Mouse (Mus musculus) kidney, postnatal 0 days (tissue): ENCODE measurements around the gene Map4k5. TPM values are rescaled to one million over a fixed set of nuclear protein-coding genes. Genes with fewer than 3 reads are reported as not detected.

Source experiments
- ATAC-seq: fragments of 200-750 bp; cut with Nextera tagmentation; replicated peaks from 2 replicates; pipeline ENCODE4 v1.8.0; 2017; ENCODE audit warnings: low read depth, moderate number of reproducible peaks, moderate TSS enrichment, moderate library complexity; ENCODE audit not compliant: low FRiP score
- DNase-seq: peaks from one replicate; pipeline ENCODE4 v3.0.0-alpha.2; 2016; ENCODE audit warnings: low spot score
- H3K27ac ChIP-seq: fragments of 300-500 bp; sonication (generic); 2 replicates; pipeline ENCODE4 v1.5.1; 2014; ENCODE audit warnings: mild to moderate bottlenecking
- H3K27me3 ChIP-seq: fragments of 300-500 bp; sonication (generic); 2 replicates; pipeline ENCODE4 v1.6.1; 2014; ENCODE audit warnings: low read length, mixed read lengths; ENCODE audit not compliant: insufficient read depth
- H3K36me3 ChIP-seq: fragments of 300-500 bp; sonication (generic); 2 replicates; pipeline ENCODE4 v1.6.1; 2014; ENCODE audit warnings: low read length, mixed read lengths; ENCODE audit not compliant: insufficient read depth
- H3K4me1 ChIP-seq: fragments of 300-500 bp; sonication (generic); replicated peaks from 2 replicates; pipeline ENCODE4 v1.6.1; 2014; ENCODE audit warnings: antibody characterized with exemption, low read length, mixed read lengths; ENCODE audit not compliant: insufficient read depth
- H3K4me2 ChIP-seq: fragments of 300-500 bp; sonication (generic); 2 replicates; pipeline ENCODE4 v1.6.1; 2014; ENCODE audit warnings: mild to moderate bottlenecking, low read length, moderate library complexity, mixed read lengths
- H3K4me3 ChIP-seq: fragments of 300-500 bp; sonication (generic); replicated peaks from 2 replicates; pipeline ENCODE4 v1.5.1; 2014; ENCODE audit warnings: low read depth, low read length
- H3K9ac ChIP-seq: fragments of 300-500 bp; sonication (generic); 2 replicates; pipeline ENCODE4 v1.6.1; 2014; ENCODE audit warnings: low read depth, low read length
- H3K9me3 ChIP-seq: fragments of 300-500 bp; sonication (generic); replicated peaks from 2 replicates; pipeline ENCODE4 v1.6.1; 2016; ENCODE audit warnings: low read length, inconsistent platforms, mixed read lengths
- CTCF ChIP-seq: IDR thresholded peaks from 2 replicates; pipeline ENCODE4 v1.5.1; 2016; ENCODE audit warnings: antibody characterized with exemption, low read depth, mild to moderate bottlenecking, moderate library complexity
- WGBS: fragments of 180-500 bp; shearing (Covaris S2); extraction: QIAGEN DNeasy Blood & Tissue Kit; methylation state at CpG from one replicate; pipeline ENCODE4 v1.1.7; 2014; 5-methylcytosine and 5-hydroxymethylcytosine counted together
- polyA plus RNA-seq: library from polyadenylated mRNA; unstranded; fragments of >200 nt; fragmentation: Nextera tagmentation; extraction: Ambion mirVana; gene quantifications from 2 replicates; pipeline ENCODE4 v1.2.1, GENCODE M21; 2015

The Map4k5 gene
- polyA plus RNA-seq, 1 experiment from 2014 or later, result 29.1 TPM

DNA sequence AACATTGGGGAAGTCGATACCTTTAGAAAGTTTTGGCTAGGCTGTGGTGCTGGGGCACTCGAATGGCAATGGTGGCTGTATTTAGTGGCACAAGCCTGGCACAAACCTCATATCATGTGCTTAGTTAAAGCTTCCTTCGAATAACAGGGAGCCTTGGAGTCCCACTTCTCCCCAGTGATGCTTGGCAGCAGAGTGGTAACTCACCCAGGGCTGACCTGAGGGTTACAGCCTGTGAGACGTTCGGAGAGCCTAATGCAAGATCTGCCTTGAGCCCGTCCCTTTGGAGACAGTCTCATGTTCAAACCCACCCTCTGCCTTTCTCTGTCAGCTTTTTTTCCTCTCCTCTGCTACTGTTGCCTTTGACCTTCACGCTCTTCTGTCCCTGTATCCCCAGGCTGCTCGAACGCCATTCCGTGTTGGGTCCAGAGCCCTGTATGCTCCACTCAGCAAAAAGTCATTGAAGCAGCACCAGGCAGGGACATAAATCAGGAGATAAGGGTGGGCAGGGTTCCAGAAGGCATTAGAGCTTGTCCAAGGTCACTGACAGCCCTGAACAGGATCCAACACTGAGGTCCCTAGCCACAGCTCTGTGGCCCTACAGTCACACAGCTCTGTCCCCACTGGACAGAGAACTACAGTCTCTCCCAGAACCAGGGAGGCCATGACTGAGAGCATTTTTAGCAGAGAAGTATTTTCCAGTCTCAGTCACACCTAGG, 110.9 kb downstream of the Map4k5 start:
- DNase-seq (peak; percentile 88), ATAC-seq (peak; percentile 95)
- peak overlapping the region; percentile 90 for H3K27ac ChIP-seq

DNA sequence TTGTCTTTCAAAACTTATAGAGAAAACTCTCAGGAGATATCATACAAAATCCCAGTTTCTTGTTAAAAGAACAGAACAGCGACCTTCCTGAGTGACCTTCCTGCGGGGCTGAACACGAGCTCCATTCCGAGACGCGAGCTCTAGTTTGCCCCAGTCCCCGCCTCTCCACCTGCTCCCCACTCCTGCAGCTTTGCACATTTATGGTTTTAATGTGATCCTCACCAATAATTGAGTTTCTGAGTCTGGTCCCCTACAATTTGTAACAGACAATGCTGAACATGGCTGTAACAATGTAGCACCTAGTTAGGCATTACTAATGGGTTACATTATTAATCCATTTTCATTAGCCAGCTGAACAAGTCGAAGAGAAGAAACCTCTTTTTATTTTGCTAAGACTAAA, 111.5 kb downstream of the Map4k5 start:
- Histone ChIP-seq H3K27ac (peak overlapping the region; percentile 90), H3K4me2 (no peak overlapping the region), H3K4me3 (no peak overlapping the region), H3K9ac (no peak overlapping the region), H3K27me3 (no peaks in the 10 kb centered on the region), H3K4me1 (peaks cover 21% of the 10 kb centered on the region; the same call in 1 of the 2 replicates), H3K9me3 (no peaks in the 10 kb centered on the region), H3K36me3 (no peaks in the 10 kb centered on the region; the same call in 1 of the 2 replicates)
- ATAC-seq, result no peak
- 54% methylated on average over 8 of the region's 8 CpGs for WGBS
- DNase-seq, result no peak
- no peak for TF ChIP-seq CTCF

More for the DNA sequence above, 110.9 kb downstream of the Map4k5 start:
- 23% methylated on average over 10 of the region's 10 CpGs for WGBS
- no peak for TF ChIP-seq CTCF
- no peaks in the 10 kb centered on the region for H3K27me3 ChIP-seq
- H3K4me3 ChIP-seq, result no peak overlapping the region
- H3K4me1 ChIP-seq, result peaks cover 15% of the 10 kb centered on the region; the same call in 1 of the 2 replicates
- H3K9ac ChIP-seq, result no peak overlapping the region
- no peak overlapping the region for H3K4me2 ChIP-seq
- H3K9me3 ChIP-seq, result no peaks in the 10 kb centered on the region
- H3K36me3 ChIP-seq, result no peaks in the 10 kb centered on the region; the same call in 1 of the 2 replicates

DNA sequence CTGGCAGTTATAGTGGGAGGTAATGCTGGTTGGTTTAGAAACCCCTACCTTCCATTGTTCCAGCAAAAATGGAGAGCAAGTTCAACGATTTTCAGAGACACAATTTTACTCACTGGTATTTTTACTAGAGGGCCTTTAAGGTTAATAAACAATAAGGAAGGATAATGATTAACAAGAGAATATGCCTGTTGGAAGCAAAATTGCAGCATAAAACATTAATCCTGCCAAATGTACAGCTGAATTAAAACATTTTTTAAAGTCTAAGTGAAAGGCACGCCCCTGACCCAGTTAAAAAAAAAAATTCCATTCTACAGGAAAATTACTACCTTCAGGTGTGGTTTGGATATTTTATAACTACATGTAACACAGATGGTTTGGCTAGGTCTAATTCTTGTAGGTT, 115.0 kb downstream of the Map4k5 start:
- no peak overlapping the region for H3K4me3 ChIP-seq
- peaks cover 16% of the 10 kb centered on the region; the same call in 1 of the 2 replicates for H3K4me1 ChIP-seq
- H3K9ac ChIP-seq, result no peak overlapping the region
- ATAC-seq (no peak), DNase-seq (no peak)
- no peak for TF ChIP-seq CTCF
- H3K9me3 ChIP-seq, result no peaks in the 10 kb centered on the region
- no peaks in the 10 kb centered on the region for H3K27me3 ChIP-seq
- no peak overlapping the region for H3K4me2 ChIP-seq
- peak overlapping the region; percentile 87 for H3K27ac ChIP-seq
- 31% methylated on average over 2 of the region's 2 CpGs for WGBS
- no peaks in the 10 kb centered on the region; the same call in 1 of the 2 replicates for H3K36me3 ChIP-seq

DNA sequence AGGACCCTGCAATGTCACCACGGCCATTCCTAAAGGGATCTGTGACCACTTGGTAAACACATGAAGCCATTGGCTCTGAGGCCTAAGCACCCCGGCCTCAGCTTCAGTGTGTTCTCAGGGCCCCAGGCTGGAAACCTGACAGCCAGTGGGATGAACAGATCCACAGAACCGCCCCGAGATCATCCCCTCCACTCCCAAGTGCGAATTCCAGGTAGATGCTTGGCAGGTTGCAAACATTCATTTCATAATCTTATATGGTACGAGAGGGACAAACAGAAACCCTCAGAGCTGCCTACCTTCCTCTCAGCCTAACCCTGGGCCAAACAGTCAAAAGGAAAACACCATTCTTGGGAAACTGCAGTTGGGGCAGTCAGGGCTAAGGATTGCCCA, 115.7 kb downstream of the Map4k5 start:
- TF ChIP-seq CTCF, result no peak
- no peak overlapping the region for H3K9ac ChIP-seq
- ATAC-seq (no peak), DNase-seq (no peak)
- H3K4me2 ChIP-seq, result no peak overlapping the region
- WGBS, result 87% methylated on average over 6 of the region's 6 CpGs
- no peaks in the 10 kb centered on the region for H3K9me3 ChIP-seq
- no peak overlapping the region for H3K4me3 ChIP-seq
- no peaks in the 10 kb centered on the region for H3K27me3 ChIP-seq
- peaks cover 16% of the 10 kb centered on the region; the same call in 1 of the 2 replicates for H3K4me1 ChIP-seq
- no peaks in the 10 kb centered on the region; the same call in 1 of the 2 replicates for H3K36me3 ChIP-seq
- H3K27ac ChIP-seq, result peak overlapping the region; percentile 87

DNA sequence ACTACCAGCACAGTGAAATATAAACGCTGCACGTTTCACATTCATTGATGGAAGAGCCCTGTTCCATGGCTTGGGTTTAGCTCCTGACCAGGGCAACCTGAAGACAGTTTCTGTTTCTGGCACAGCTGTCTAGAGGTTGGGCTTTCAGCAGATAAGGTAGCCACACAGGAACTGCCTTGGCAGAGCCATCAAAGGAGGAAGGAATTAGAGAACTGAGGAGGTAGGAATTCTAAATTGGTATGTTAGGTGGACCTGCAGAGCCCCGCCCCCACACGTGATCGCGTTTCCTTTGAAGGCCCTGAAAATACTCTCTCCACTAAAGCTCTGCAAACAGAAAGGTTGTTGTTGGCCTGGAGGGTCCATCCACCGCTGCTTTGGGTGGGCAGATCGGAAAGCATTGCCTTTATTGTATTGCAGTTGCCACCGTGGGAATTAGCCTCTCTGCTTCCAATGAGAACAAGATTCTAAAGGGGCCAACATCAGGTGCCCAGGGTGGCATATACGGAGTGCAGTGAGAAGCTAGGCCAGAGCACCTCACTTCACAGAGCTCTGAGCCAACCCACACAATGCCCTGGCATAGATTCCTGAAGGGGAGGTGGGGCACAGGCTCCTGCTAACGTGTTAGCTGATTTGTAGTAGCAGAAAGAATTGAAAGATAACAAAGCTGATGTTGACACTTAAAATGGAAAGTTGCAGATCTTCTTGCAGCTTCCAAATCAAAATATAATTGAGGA, 116.2 kb downstream of the Map4k5 start:
- Histone ChIP-seq H3K4me1 (peaks cover 16% of the 10 kb centered on the region; the same call in 1 of the 2 replicates), H3K4me3 (no peak overlapping the region), H3K4me2 (no peak overlapping the region), H3K9me3 (no peaks in the 10 kb centered on the region), H3K36me3 (no peaks in the 10 kb centered on the region; the same call in 1 of the 2 replicates), H3K27ac (peak overlapping the region; percentile 87), H3K27me3 (no peaks in the 10 kb centered on the region), H3K9ac (no peak overlapping the region)
- no peak for DNase-seq
- no peak; the same call in 1 of the 2 replicates for ATAC-seq
- TF ChIP-seq CTCF, result no peak
- 57% methylated on average over 11 of the region's 11 CpGs for WGBS

DNA sequence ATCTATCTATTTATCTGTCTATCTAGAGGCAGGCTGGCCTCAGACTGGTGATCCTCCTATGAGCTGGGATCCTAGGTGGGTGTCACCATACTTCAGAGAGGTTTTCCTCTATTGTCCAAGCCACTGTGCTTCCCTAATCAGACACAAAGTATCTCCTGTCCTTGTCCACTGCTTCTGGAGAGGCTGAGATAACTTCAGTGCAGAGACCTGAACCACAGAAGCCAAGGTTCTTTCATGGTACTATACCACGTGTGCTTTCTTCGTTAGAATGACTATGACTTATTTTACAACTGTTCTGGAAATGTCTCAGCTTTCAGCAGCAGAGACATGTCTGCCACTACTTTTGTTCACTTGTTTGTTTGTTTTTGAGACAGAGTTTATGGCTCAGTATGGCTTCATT, 124.2 kb downstream of the Map4k5 start:
- no peak overlapping the region for H3K4me3 ChIP-seq
- peaks cover 18% of the 10 kb centered on the region; the same call in 1 of the 2 replicates for H3K4me1 ChIP-seq
- WGBS, result 34% methylated on average over 2 of the region's 2 CpGs
- H3K9me3 ChIP-seq, result no peaks in the 10 kb centered on the region
- H3K27ac ChIP-seq, result no peak overlapping the region
- no peak for DNase-seq
- H3K9ac ChIP-seq, result no peak overlapping the region
- no peak overlapping the region for H3K4me2 ChIP-seq
- ATAC-seq, result no peak
- H3K36me3 ChIP-seq, result no peaks in the 10 kb centered on the region
- no peak for TF ChIP-seq CTCF
- H3K27me3 ChIP-seq, result no peaks in the 10 kb centered on the region
